Mouse (Mus musculus): ENCODE measurements at regions not wholly inside any gene's neighbourhood (a gene's known extent, or its start where the extent isn't known, plus 50 kb on each side); places are given as distances from the start of the nearest gene placed in this dataset.

GRCm38 (mm10) chr11:45535501-45536025 lies 316.3 kb upstream of the Clint1 start:
- no peak for DNase-seq (ENCODE audit: low spot score)

- no peak for DNase-seq (ENCODE audit: low spot score)
Measured at GRCm38 (mm10) chr11:45538011-45538410, 313.8 kb upstream of the Clint1 start.

- peak; percentile 67 for DNase-seq (ENCODE audit: low spot score)
Measured at GRCm38 (mm10) chr11:45539459-45539858, 312.4 kb upstream of the Clint1 start.

- no peak for DNase-seq (ENCODE audit: low spot score)
Measured at GRCm38 (mm10) chr11:45544531-45544930, 307.3 kb upstream of the Clint1 start.

- DNase-seq (ENCODE audit: low spot score): no peak
Measured at GRCm38 (mm10) chr11:45545896-45546626, 305.8 kb upstream of the Clint1 start.

GRCm38 (mm10) chr11:45546861-45547260 lies 305.0 kb upstream of the Clint1 start:
- DNase-seq (ENCODE audit: low spot score): no peak

- DNase-seq (ENCODE audit: low spot score): no peak
Measured at GRCm38 (mm10) chr11:45550376-45550775, 301.5 kb upstream of the Clint1 start.

- DNase-seq (ENCODE audit: low spot score): no peak
Measured at GRCm38 (mm10) chr11:45577469-45578154, 274.2 kb upstream of the Clint1 start.

- no peak for DNase-seq (ENCODE audit: low spot score)
Measured at GRCm38 (mm10) chr11:45592335-45592734, 259.5 kb upstream of the Clint1 start.

GRCm38 (mm10) chr11:45592890-45593642 lies 258.8 kb upstream of the Clint1 start:
- no peak for DNase-seq (ENCODE audit: low spot score)

GRCm38 (mm10) chr11:45595372-45595771 lies 256.5 kb upstream of the Clint1 start:
- DNase-seq (ENCODE audit: low spot score): no peak

- no peak for DNase-seq (ENCODE audit: low spot score)
Measured at GRCm38 (mm10) chr11:45621824-45622223, 230.0 kb upstream of the Clint1 start.

GRCm38 (mm10) chr11:45622701-45623100 lies 229.2 kb upstream of the Clint1 start:
- DNase-seq (ENCODE audit: low spot score): no peak

GRCm38 (mm10) chr11:45624233-45624632 lies 227.6 kb upstream of the Clint1 start:
- no peak for DNase-seq (ENCODE audit: low spot score)

- DNase-seq (ENCODE audit: low spot score): no peak
Measured at GRCm38 (mm10) chr11:45629250-45629649, 222.6 kb upstream of the Clint1 start.

GRCm38 (mm10) chr11:45634535-45635235 lies 217.2 kb upstream of the Clint1 start:
- DNase-seq (ENCODE audit: low spot score): no peak

- DNase-seq (ENCODE audit: low spot score): no peak
Measured at GRCm38 (mm10) chr11:45635896-45636295, 216.0 kb upstream of the Clint1 start.

- DNase-seq (ENCODE audit: low spot score): no peak
Measured at GRCm38 (mm10) chr11:45639236-45639635, 212.6 kb upstream of the Clint1 start.

- no peak for DNase-seq (ENCODE audit: low spot score)
Measured at GRCm38 (mm10) chr11:45642142-45642756, 209.6 kb upstream of the Clint1 start.

GRCm38 (mm10) chr11:45643629-45644325 lies 208.1 kb upstream of the Clint1 start:
- no peak for DNase-seq (ENCODE audit: low spot score)

- no peak for DNase-seq (ENCODE audit: low spot score)
Measured at GRCm38 (mm10) chr11:45645815-45646214, 206.0 kb upstream of the Clint1 start.

Measured in urinary bladder, postnatal 25 days (tissue).